Mouse (Mus musculus) hindbrain, embryonic 10.5 days (tissue): ENCODE results near the gene Celf5. TPM values are rescaled to one million over a fixed set of nuclear protein-coding genes. Genes with fewer than 3 reads are reported as not detected.
"Not testable (repeated sequence)": the region's sequence is repeated elsewhere in the genome, so short reads cannot be mapped to it uniquely, and the experiment has no call there.

Source experiments
- DNase-seq: peaks from one replicate; pipeline ENCODE4 v3.0.0-alpha.2; 2017; ENCODE audit warnings: low spot score
- H3K27ac ChIP-seq: fragments of 300-500 bp; sonication (generic); 2 replicates; pipeline ENCODE4 v1.5.1; 2016; ENCODE audit warnings: mild to moderate bottlenecking, moderate library complexity
- H3K27me3 ChIP-seq: fragments of 300-500 bp; sonication (generic); 2 replicates; pipeline ENCODE4 v1.6.1; 2016; ENCODE audit warnings: mild to moderate bottlenecking; ENCODE audit not compliant: poor library complexity, insufficient read depth, severe bottlenecking
- H3K36me3 ChIP-seq: fragments of 300-500 bp; sonication (generic); 2 replicates; pipeline ENCODE4 v1.6.1; 2016; ENCODE audit warnings: mild to moderate bottlenecking, moderate library complexity
- H3K4me1 ChIP-seq: fragments of 300-500 bp; sonication (generic); replicated peaks from 2 replicates; pipeline ENCODE4 v1.6.1; 2016; ENCODE audit warnings: mild to moderate bottlenecking
- H3K4me3 ChIP-seq: fragments of 300-500 bp; sonication (generic); 2 replicates; pipeline ENCODE4 v1.5.1; 2016; ENCODE audit warnings: mild to moderate bottlenecking, moderate library complexity
- H3K9me3 ChIP-seq: fragments of 300-500 bp; sonication (generic); 2 replicates; pipeline ENCODE4 v1.6.1; 2016; ENCODE audit warnings: mild to moderate bottlenecking, moderate library complexity
- WGBS: fragments of 180-500 bp; shearing (Covaris S2); methylation state at CpG from one replicate; pipeline ENCODE4 v1.1.7; 2016; 5-methylcytosine and 5-hydroxymethylcytosine counted together
- polyA plus RNA-seq: library from polyadenylated mRNA; unstranded; fragments of >200 nt; fragmentation: Nextera tagmentation; extraction: Ambion mirVana; gene quantifications from 2 replicates; pipeline ENCODE4 v1.2.1, GENCODE M21; 2016

The Celf5 gene
- polyA plus RNA-seq, 1 experiment from 2014 or later: 12.9 TPM

- H3K36me3 ChIP-seq: no peaks in the 10 kb centered on the region
- no peak for DNase-seq
- H3K4me1 ChIP-seq: peaks cover 16% of the 10 kb centered on the region
- peaks cover 72% of the 10 kb centered on the region for H3K27me3 ChIP-seq
- H3K4me3 ChIP-seq: no peak overlapping the region
- WGBS: 12% methylated on average over 36 of the region's 36 CpGs
- H3K27ac ChIP-seq: no peak overlapping the region
- no peaks in the 10 kb centered on the region for H3K9me3 ChIP-seq
Observed at GRCm38 (mm10) chr10:81452237-81452946, 30.1 kb downstream of the Celf5 start.

- Histone ChIP-seq H3K4me1 (peaks cover 16% of the 10 kb centered on the region), H3K27ac (no peak overlapping the region), H3K4me3 (no peak overlapping the region), H3K27me3 (peaks cover 62% of the 10 kb centered on the region), H3K9me3 (no peaks in the 10 kb centered on the region), H3K36me3 (no peaks in the 10 kb centered on the region)
- DNase-seq: no peak
- 69% methylated on average over 6 of the region's 6 CpGs for WGBS
Observed at GRCm38 (mm10) chr10:81451365-81451745, 31.2 kb downstream of the Celf5 start.

DNA sequence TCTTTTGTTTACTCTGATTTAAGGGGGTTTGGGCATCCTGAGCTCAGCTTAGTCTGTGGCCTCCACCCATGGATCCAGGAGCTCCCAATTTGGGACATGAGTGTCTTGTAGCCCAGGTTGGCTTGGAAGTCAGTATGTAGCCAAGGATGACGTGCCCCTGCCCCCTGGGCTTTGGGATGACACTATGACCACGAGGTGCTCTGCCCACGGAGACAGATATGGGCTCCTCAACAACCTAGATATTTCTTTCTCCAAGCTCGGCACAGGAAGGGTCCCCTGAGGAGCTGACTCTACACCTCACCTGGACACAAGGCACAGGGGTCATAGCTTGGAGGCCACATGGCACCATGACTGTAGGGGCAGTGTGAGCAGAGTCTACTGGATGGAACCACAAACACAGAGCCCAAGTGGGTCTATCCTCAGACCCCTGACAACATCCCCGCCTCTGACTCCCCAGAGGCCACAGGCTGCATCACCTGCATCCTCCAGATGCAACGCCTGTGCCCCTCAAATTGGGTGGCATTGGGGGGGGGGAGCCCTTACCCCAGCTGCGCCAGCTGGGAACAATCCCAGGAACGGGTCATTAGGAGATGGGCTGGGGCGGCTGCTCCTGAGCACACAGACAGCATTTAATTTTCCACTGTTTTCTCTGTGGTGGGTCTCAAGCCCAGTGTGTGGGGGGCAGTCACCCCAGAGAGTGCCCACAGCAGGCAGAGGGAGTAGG lies 31.7 kb downstream of the Celf5 start:
- DNase-seq: no peak
- no peaks in the 10 kb centered on the region for H3K36me3 ChIP-seq
- no peak overlapping the region for H3K27ac ChIP-seq
- H3K27me3 ChIP-seq: peaks cover 56% of the 10 kb centered on the region
- no peak overlapping the region for H3K4me3 ChIP-seq
- WGBS: 63% methylated on average over 9 of the region's 9 CpGs
- H3K4me1 ChIP-seq: peaks cover 16% of the 10 kb centered on the region
- no peaks in the 10 kb centered on the region for H3K9me3 ChIP-seq

DNA sequence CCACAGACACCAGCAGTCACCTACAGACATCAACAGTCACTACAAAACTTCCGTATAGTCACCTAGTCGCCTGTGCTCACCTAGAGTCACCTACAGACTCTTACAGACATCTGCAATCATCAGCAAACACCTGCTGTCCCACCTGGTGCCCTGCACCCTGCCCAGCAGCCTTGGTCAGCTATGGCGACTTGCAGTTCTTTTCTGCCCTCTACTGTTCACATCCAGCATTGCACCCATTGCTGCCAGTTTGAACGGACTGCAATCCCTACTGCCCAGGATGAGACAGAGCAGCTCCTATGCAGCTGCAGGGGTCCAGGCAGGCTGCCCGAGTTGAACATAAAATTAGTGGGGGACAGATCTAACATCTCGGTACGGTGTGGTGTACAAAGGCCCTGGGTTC lies 32.4 kb downstream of the Celf5 start:
- 3% methylated on average over 7 of the region's 7 CpGs for WGBS
- no peaks in the 10 kb centered on the region for H3K9me3 ChIP-seq
- no peak overlapping the region for H3K4me3 ChIP-seq
- peaks cover 10% of the 10 kb centered on the region for H3K4me1 ChIP-seq
- peak; percentile 85 for DNase-seq
- no peaks in the 10 kb centered on the region for H3K36me3 ChIP-seq
- H3K27me3 ChIP-seq: peaks cover 49% of the 10 kb centered on the region
- H3K27ac ChIP-seq: no peak overlapping the region

DNA sequence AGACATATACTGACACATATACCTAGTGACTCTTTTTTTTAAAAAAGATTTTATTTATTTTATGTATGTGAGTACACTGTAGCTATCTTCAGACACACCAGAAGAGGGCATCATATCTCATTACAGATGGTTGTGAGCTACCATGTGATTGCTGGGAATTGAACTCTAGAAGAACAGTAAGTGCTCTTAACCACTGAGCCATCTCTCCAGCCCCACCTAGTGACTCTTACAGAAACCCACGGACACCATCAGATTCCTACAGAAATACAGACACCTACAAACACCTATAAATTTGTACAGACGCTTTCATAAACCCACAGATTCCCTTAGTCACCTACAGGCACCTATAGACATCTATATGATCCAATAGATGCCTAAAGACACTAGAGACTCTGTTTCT lies 37.0 kb downstream of the Celf5 start:
- not testable (repeated sequence) for H3K4me1 ChIP-seq, H3K36me3 ChIP-seq, H3K27ac ChIP-seq, H3K4me3 ChIP-seq, H3K9me3 ChIP-seq, DNase-seq, H3K27me3 ChIP-seq
- WGBS: 34% methylated on average over 2 of the region's 2 CpGs

DNA sequence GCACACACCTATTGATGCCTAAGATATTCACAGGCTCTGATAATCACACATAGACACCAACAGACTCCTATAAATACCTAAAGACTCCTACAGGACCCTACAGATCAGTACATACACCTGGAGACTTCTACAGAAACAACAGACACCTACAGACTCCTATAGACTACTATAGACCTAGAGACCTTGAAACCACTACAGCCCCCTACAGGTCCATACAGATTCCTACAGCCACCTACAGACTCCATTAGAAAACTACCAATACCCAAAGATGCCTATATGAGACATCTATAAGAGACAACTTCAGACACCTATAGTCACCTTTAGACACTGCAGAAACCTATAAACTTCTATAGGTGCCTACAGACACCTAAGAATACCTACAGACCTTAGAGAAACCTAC lies 41.5 kb downstream of the Celf5 start:
- Histone ChIP-seq H3K4me3 (no peak overlapping the region), H3K27me3 (peaks cover 10% of the 10 kb centered on the region; the same call in 1 of the 2 replicates), H3K4me1 (no peaks in the 10 kb centered on the region), H3K36me3 (no peaks in the 10 kb centered on the region), H3K27ac (no peak overlapping the region), H3K9me3 (no peaks in the 10 kb centered on the region)
- no peak for DNase-seq

DNA sequence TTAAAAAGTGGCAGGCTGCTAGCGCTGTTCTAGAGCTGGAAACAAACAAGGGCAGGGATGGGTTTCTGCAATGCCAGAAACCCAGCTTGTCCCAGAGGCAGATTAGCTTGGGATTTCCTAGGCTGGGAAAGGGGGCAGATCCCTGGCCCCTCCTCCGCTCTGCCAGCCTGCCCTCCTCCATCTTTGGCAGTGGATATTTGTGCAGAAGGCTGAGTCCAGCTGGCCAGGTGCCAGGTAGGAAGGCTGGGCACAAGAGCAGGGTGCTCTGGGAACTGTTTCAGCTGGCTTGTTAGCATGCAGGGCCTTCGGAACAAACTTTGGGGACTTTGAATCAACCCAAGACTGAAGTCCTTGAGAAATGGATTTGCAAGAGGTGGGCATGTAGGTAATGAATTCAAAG lies 47.1 kb downstream of the Celf5 start:
- 81% methylated on average over 3 of the region's 3 CpGs for WGBS
- Histone ChIP-seq H3K9me3 (no peaks in the 10 kb centered on the region), H3K36me3 (no peaks in the 10 kb centered on the region), H3K4me1 (peaks cover 32% of the 10 kb centered on the region), H3K4me3 (no peak overlapping the region), H3K27me3 (peaks cover 53% of the 10 kb centered on the region), H3K27ac (no peak overlapping the region)
- DNase-seq: no peak

DNA sequence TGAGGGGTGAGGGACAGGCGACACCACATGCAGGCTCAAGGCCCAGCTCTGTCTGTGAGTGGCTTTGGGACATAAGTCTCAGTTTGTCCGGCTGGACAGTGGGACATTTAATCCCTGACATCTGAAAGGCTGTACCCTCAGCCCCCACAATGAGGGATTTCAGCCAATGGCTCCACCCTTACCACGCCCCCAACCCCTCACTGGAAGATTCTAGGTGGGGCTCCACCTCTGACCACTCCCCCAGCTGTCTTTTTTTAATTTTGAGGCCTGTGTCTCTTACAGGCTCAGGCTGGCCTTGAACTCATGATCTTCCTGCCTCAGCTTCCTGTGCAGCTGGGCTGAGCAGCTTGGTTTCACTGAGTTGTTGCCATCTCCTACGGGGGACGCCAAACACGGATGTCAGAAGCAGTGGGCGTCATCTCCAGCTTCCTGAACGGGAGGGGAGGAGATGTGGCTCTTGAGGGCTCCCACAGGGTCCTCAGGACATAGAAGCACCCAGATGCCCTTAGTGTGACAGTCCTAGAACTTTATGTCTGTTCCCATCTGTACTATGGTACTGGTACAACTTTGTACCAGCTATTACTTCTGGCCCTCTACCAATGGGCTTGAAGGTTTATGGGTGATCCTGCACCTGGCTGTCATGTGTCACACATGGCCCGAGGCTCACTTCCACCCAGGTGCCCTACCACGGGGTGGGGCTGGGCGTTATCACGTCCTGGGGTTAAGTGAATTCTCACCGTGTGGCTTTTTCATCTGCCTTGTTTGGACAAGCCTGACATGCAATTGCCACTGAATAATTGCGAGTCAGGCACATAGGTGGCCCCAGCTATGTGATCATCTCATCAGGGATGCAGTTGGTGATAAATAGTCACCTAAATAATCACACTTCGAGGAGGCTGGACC lies 47.9 kb downstream of the Celf5 start:
- Histone ChIP-seq H3K4me1 (peaks cover 39% of the 10 kb centered on the region), H3K27me3 (peaks cover 51% of the 10 kb centered on the region), H3K9me3 (no peaks in the 10 kb centered on the region), H3K36me3 (no peaks in the 10 kb centered on the region), H3K27ac (no peak overlapping the region), H3K4me3 (no peak overlapping the region)
- 65% methylated on average over 15 of the region's 15 CpGs for WGBS
- peak; percentile 2 for DNase-seq

GRCm38 (mm10) chr10:81433541-81434289 lies 48.8 kb downstream of the Celf5 start:
- Histone ChIP-seq H3K27ac (no peak overlapping the region), H3K36me3 (no peaks in the 10 kb centered on the region), H3K27me3 (peaks cover 58% of the 10 kb centered on the region), H3K4me3 (peak overlapping the region; percentile 24; the same call in 1 of the 2 replicates), H3K9me3 (no peaks in the 10 kb centered on the region), H3K4me1 (peaks cover 45% of the 10 kb centered on the region)
- DNase-seq: peak; percentile 2
- WGBS: 76% methylated on average over 26 of the region's 26 CpGs

GRCm38 (mm10) chr10:81432868-81433262 lies 49.6 kb downstream of the Celf5 start:
- Histone ChIP-seq H3K27me3 (peaks cover 67% of the 10 kb centered on the region), H3K36me3 (no peaks in the 10 kb centered on the region), H3K27ac (peak overlapping the region; percentile 67; the same call in 1 of the 2 replicates), H3K4me3 (peak overlapping the region; percentile 24), H3K4me1 (peaks cover 45% of the 10 kb centered on the region), H3K9me3 (0 out of 2 replicates have a peak, but pooled peaks cover 5% of the 10 kb centered on the region)
- peak; percentile 82 for DNase-seq
- WGBS: 6% methylated on average over 17 of the region's 17 CpGs

DNA sequence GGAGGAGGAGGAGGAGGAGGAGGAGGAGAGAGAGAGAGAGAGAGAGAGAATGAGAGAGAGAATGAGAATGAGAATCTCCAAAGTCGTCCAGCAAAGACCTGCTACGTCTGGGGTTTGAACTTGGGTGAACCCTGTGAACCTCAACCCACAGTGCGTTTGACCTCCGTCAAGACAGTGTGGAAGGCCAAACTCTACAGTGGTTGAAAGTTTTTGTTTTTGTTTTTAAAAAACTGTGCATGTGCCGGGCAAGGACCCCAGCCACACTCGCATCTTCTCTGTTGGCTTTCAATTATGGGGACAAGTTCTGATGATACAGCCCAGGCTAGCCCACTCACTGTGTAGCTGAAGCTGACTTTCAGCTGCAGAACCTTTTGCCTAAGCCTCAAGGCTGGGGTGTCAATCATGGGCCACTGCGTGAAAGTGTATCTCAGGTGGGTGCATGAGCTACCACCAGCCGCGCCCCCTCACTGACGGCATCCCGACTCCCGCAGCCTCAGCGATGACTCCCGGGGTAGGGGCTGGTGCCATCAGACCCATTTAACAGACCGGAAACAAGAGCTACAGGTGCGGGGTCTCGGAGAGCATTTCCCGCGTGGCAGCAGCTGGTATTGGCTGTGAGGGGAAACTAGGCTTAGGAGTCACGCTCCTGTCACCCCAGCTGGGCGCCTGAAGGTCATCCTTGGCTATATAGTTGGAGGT lies 50.2 kb downstream of the Celf5 start:
- Histone ChIP-seq H3K4me1 (peaks cover 46% of the 10 kb centered on the region), H3K27ac (no peak overlapping the region), H3K9me3 (0 out of 2 replicates have a peak, but pooled peaks cover 5% of the 10 kb centered on the region), H3K36me3 (no peaks in the 10 kb centered on the region), H3K4me3 (peak overlapping the region; percentile 24), H3K27me3 (peaks cover 72% of the 10 kb centered on the region)
- 62% methylated on average over 21 of the region's 21 CpGs for WGBS
- no peak for DNase-seq
